Mouse (Mus musculus) testis, postnatal 14 days (tissue): ENCODE data around the gene Mycbp.

Source experiments
- DNase-seq: peaks from one replicate; pipeline ENCODE4 v3.0.0; 2021; ENCODE audit warnings: low spot score

Mycbp gene

DNA sequence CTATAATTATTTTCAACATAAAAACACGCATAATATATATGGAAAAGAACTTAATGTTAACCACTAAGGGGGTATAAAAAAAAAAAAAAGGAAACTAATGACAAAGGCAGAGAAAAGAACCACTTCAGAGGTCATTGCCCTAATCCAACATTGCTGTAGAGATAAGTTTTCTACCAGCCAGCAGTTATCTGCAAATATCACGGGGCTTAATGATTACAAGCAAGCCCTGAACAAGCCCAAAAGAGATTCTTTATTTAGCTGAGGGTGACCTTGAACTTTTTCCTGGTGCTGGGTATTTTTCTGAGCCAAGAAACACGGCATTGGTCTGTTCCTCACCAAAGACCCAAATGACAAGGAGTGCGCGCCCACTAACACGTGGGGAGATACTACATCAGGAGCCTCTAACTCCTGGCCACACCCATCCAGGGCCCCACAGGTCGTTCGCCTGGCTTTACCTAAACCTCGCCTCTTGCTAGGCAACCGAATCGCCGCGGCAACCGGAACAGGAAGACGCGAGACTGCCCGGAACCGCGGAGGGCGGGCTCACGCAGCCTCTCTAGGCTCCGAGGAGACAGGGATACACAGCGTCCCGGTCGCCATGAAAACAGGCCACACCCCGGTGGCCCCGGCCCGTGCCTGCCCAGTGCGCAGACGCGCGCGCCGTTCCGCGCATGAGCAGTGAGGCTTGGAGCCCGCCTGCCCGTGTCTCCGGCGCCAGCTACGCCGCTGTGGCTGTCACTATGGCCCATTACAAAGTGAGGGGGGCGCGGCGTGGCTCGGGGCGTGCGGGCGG, at the start of gene Mycbp:
Gene Mycbp (plus strand): TSS at position 500 of the 793 bp plus-strand sequence.
- peak; percentile 99 for DNase-seq

DNA sequence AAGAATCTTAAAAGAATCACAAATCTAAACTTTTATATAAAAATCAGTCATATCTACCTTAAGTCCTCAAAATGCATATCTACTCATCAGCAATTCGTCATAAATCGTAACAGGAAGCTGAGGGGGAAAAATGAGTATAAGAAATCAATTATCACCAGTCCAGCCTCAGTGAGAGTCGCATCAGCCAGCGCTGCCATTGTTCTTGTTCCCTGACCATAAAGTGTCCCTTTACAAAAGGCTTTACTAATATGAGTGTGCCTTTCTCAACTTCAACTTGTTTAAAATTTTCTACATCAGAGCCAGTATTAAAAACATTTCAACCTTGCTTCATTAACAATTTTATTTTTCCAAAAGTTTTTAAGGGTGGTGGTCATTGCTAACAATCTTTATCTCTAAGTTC, 47.7 kb upstream of the Mycbp start:
- no peak for DNase-seq

DNA sequence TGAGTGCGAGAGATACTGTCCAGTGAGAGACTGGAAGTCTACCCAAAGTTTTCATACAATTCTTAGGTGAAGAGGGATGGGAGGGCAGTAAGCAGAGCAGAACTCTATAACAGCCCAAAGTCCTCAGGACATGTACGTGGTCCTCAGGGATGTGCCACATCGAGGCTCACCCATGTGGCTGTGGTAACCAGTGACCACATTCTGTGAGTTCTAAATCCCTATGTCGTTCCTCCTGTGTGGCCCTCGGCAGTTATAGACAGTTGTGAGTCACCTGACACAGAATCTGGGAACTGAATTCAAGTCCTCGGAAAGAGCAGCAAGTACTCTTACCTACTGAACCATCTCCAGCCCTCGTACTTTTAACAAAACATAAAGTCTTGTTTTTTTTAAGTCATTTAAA, 46.5 kb upstream of the Mycbp start:
- peak; percentile 2 for DNase-seq

DNA sequence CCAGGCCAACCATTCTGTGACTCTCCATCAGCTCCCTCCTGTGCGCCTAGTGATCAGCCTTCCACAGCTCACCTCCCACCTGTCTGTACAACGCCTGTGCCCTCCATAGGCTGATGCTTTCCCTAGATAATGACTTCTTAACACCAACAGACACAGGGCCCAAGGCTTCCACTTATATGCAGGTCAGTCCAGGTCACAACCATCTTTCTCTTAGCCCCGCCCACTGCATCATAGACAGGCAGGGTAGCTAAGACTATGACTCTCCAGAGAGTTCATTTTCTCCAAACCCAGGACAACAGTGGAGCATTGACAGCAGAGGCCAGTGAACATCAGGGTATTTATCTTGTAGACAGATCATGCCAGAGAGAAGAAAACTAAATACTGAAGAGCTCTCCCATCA, 45.3 kb upstream of the Mycbp start, which contains the start of gene 4933427I04Rik:
Gene 4933427I04Rik (plus strand): TSS at position 301 of the 400 bp plus-strand sequence.
- DNase-seq = no peak

DNA sequence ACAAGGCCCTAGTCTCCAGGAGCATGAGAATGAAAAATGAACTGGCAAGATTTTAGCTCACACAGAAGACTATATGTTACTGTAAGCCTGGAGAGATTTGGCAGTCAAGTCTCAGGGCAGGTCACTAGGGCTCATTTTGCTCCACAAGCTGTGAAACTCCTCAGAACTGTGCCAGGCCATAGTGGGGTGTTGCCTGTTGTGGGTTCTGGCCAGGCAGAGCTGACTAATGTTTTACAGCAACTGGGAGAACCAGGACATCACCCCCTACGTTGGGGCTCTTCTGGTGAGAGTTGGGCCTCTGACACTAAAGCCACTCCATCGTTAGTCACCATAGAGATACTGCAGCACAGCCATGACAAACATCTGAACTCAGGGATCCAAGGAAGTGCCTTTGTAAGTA, 44.8 kb upstream of the Mycbp start:
- peak; percentile 2 for DNase-seq

DNA sequence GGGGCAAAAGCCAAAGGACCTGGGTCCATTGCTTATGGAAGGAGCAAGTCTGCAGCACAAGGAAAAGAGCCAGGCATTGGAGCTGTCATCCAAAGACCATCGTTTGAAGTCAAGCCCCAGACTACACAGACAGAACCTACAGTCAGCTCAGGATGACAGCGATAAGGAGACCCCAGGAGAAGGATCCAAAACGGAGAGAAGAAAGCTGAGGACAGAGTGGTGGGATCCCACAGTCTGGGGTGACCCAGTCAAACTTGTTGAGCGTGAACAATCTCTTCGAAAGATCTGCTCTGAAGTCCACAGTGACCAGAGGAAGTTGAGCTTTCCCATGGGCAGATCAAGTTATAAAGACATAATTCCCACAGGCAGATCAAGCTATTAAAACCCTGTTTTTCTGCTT, 44.0 kb upstream of the Mycbp start:
- DNase-seq = no peak

DNA sequence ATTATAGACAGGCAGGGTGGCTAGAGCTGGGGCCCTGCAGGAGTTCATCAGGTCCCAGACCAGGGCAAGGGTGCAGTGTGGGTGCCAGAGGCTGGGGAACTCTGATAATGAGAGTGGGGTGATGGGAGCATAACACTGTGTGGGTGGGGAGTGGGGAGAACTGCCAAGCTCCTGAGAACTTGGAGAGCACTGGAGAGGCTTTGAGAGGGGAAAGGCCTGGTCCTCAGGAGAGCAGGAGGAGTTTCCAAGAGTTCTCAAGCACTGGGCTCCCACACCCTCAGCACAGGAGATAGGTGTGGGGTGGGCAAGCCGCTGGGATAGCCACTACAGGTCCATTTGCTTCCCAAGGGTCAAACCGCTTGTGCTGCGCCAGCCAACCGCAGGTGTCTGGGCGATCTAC, 10.9 kb upstream of the Mycbp start:
- DNase-seq = no peak

DNA sequence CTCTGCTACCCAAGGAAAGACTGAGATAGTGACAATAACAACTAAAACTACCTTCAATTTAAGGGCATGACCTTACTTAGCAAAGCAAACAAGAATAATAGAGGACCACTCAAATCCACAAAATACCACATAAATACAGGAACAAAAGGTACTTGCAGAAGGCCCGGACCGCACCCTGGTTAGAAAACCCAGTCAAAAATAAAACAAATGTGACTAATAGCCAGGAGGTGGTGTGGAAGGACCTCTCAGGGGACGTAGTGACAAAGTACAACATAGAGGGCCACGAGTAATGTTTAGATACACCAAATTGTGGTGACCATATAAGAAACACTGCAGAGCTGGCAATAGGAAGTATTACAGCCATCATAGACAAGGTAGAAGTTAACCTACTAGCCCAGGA, 10.3 kb upstream of the Mycbp start:
- no peak for DNase-seq

DNA sequence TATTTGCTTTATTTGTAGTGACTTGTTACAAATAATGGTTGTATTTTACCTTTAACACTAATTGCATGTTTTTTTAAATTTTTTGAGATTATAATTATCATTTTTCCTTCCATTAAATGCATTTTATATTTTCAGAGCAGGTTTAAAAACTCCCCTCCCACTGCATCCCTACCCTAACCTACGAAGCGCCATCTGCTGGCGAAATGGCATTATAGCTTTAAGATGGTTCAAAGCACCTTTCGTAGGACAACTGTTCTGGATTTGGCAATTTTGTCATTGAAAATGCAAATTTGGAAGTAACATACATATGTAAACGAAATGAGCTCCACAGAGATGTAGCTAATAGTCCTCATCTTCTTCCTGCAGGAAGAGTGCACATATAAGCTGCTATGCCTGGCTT, 5.9 kb upstream of the Mycbp start:
- no peak for DNase-seq

DNA sequence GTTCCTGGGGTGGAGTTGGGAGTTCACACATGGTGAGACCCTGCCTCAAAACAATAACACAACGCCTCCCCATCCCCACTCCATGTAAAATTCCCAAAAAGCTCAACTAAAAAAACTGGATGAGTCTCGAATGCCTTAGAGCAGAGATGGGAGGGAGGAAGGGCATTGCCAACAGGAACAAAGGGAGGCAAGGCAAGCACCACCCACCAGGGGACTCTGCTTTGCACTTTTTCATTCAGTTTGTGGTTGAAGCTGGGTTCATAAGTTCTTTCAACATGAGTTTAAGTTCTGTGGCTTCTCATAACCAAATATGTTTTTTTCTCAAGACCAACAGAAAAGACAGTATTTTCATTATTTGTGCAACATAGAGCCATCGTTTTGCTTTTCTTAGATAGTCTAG, 1.2 kb upstream of the Mycbp start:
- DNase-seq = no peak

DNA sequence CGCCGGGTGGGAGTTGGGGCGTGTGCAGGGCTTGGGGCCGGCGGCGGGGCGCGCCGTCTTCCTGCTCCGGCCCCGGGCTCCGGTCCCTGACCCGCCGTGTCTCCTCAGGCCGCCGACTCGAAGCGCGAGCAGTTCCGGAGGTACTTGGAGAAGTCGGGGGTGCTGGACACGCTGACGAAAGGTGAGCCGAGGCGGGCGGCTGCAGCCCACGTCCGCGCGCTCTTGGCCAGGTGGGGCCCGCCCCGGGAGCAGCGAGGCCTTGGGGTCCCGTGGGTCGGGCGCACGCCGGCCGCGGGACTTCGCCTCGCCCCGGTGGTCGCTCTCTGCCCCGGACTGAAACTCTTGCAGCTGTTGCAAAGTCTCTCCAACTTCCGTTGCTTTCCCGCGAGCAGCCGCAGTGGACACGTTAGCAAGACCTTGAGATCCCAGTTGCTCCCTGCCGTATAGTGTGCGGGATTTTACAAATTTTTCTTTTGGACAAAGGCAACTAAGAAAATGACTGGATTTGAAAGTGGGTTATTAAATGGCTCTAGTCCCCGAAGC, 565 bp downstream of the Mycbp start:
- DNase-seq = no peak

DNA sequence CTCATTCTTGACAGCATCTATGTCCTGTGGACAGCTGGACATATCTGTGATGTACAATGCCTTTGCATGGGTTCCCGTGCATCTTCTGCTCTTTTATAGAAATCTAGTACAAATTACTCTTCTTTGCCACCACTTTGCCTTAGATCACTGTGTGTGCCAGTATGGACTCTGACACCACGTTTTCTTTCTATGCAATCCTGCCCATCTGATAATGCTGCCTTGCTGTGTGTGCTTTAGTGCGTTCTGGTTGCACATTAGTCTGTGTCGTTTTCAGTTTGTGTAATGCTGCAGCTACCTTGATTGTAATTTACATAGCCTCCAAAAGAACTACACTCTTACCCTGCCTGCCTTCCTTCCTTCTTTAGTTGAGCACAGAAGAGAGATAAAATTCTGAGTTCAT, 6.9 kb downstream of the Mycbp start:
- DNase-seq = no peak

DNA sequence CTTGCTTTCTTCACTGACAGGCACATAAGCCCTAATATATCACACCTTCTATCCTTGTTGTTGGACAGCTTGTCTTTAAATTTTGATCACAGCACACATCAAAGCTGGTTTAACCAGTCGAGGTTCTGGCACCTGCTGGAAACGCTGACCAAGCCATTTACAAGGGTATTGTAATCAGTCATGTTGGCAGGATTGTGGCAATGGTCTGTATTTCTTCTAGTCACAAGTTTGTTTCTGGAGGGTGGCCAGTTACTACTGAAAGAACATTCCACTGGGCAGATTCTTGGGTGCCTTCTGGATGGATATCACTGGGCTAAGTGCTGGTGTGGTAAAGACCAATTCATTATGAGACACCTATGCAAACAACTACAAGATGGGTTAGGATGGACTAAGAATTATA, 7.8 kb downstream of the Mycbp start:
- no peak for DNase-seq

DNA sequence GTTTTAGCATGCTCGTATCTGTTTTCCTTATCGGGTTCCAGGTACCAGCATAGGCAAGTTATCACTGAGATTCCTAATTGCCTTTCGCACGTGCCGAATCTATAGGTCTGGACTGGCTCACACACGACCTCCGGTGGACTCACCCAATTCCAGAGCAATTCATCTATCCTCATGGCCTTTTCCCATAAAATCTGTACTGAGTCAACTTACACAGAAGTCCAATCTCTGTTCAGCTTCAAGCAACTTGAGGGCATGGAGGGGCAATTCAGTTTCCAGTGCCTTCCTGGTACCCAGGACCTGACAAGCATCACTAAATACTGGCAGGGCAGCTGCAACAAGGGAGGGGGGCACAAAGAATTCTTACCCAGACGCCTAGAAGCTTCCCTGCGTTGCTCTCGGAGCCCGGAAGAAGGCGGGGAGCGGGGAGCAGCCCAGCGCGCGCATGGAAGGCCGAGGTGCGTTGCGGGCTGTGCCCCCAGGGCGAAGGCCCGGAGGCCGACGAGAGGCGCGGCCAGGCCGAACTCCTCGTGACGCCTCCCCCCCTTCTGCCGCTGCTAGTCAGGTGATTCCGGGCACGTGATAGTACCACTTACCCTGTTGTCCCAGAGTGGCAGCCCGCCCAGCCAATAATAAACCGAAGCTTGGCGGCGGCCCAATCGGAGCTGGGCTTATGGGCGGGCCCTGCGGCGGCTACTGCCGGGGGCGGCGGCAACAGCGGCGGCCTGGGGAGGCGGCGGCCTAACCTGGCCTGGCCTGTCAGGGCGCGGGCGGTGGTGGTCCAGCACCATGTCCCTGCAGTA, 12.3 kb downstream of the Mycbp start, which contains the start of gene Rragc:
Gene Rragc (plus strand): TSS at position 699 of the 800 bp plus-strand sequence.
- DNase-seq = peak; percentile 100

DNA sequence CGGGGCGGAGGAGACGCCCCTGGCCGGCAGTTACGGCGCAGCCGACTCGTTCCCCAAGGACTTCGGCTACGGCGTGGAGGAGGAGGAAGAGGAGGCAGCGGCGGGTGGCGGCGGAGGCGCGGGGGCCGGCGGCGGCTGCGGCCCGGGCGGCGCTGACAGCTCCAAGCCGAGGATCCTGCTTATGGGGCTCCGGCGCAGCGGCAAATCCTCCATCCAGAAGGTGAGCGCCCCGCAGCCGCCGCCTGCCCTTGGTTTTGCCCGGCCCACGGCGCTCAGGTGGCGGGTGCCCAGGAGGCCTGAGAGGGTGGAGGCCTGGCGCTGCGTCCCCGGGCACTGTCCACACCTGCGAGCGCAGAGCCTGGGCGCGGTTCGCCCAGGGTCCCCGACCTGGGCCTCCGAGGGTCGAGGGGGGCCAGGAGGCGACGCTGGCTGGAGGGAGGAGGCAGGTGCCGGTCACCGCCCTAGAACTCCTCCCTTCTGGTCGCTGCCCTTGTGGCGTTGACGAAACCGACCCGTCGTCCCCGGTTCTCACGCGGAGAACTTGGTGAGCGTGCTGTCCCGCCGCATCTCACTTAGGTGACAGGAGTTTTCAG, 13.0 kb downstream of the Mycbp start, which contains the start of gene 4930535I16Rik:
Gene 4930535I16Rik (minus strand): TSS at position 475 of the 593 bp plus-strand sequence.
- no peak for DNase-seq

DNA sequence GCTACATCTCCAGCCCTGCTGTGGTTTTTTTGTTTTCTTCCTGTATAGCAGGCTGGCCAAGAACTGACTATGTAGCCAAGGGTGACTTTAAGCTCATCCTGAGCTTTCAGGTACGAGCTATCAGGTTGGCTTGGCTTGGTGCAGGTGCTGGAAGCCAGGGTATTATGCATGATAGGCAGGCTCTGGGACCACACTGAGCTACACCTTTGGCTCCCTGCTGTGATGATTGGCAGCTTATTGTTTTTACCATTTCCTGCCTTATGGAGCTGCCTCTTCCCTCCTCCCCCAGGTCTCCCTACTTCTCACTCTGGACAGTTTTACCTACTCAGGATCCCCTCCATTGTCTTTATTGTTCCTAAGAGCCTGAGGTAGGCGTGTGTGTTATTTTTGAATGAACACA, 14.2 kb downstream of the Mycbp start:
- no peak for DNase-seq

DNA sequence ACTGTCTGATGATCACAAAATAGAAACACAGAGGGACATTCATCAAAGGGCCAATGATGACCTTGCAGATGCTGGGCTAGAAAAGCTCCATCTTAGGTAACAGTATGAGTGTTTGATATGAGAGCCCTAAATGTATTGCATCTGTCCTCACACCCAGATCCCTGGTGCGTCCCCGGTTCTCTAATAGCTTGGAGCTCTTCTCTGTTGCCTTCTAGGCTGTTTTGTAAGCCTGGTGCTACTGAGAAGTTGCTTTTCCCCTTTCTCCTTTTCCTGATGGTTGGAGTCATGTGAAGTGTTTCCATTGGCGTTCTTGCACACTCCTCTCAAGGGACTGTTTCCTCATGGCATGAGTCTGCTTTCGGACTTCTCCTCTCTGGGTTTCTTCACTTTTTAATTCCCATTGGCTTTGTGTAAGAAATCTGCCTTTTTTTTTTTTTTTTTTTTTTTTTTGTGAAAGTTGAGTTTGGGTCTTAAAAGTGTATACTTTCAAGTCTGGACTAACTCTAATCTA, 16.5 kb downstream of the Mycbp start:
- no peak for DNase-seq

DNA sequence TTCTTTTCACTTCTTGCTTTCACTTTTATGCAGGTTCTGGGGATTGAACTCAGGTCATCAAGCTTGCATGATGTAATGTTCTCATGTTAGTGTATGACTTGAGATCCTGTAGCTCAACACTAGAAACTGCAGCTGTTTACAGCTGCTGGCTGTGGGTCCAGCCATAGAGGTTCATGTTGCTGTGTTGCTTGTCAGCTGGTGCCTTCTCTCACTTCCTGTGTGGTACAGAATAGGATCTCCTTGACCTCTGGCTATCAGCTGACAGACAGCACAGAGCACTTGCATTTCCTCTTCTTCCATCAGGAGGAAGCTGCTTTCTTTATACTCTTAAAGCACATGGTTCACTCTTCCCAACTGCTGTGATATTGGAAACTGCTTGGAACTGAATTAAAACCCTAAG, 23.3 kb downstream of the Mycbp start:
- no peak for DNase-seq

DNA sequence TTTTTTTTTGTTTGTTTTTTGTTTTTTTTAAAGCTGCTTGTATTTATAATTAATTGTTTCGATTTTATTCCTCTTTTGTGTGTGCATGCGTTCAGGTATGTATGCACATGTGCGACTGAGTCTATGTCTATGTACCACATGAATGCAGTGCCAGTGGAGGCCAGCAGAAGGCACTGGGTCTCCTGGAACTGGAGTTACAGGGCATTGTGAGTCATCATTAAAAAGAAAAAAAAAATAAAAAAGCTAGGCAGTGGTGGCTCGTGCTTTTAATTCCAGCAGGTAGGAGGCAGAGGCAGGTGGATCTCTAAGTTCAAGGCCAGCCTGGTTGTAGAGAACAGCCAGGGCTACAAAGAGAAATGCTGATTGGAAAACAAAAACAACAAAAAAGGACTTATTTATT, 25.4 kb downstream of the Mycbp start:
- DNase-seq = no peak

DNA sequence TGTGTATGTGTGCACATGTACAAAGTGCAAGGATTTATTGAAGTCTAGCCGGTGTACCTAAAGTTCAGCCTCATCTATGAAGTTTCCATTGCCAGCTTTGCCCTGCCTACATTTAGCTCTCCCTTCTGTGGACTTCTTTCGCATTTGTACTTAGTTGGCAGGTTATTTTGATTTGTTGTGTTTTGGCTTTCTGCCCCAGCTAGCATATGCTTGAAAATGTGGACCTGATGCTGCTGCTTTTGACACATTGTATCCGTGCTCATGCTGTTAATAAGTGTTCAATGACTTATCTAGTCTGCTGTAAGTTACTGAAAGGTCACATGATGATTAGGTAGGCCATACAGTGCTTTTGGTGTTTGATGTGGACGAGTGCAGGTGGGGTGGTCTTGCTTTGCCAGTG, 29.7 kb downstream of the Mycbp start:
- no peak for DNase-seq

DNA sequence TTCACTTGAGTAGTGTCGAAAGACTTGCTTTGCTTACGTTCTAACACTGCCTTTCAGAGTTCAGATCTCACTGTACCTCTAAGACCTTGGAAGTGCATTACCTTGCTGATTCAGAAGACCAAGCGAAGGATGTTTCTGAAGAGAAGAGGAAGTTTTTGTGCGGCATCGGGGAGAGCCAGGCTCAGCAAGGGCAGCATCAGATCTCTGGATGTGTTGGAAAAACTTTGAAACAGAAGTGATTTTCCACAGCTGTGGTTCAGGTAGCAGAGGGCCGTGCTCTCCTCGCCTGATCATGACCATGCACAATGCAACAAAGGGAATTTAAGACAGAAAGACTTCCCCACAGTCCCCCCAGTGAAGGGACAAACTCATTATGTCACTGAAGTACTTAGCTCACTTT, 31.4 kb downstream of the Mycbp start:
- no peak for DNase-seq

DNA sequence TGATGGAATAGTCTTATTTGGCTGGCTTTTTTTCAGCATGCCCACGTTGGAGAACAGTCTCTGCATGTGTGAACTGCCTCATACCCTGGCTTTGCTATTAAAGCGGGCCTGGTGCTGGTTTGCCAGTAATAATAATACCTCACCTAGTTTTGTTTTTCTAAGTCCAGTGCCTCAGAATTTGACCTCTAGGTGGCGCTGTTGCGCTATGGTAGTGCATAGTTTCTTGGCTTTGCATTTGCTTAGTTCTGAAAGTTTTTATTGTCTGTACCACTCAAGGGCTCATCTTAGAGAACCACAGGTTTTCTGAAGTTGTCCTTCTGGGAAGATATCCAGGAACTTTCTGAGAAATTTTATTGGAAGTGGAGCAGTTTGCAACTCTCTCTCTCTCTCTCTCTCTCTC, 35.2 kb downstream of the Mycbp start:
- peak; percentile 58 for DNase-seq
